Mouse (Mus musculus) MEL (cell line): ENCODE data around the gene Secisbp2l. TPM values are rescaled to one million over a fixed set of nuclear protein-coding genes. Genes with fewer than 3 reads are reported as not detected.

Source experiments
- DNase-seq: peaks from one replicate; pipeline ENCODE4 v3.0.0; 2011; ENCODE audit warnings: low read depth, low spot score
- H3K27ac ChIP-seq: 2 replicates; pipeline ENCODE4 v1.5.1; 2012; ENCODE audit warnings: low read depth, mild to moderate bottlenecking, control low read depth, low read length, moderate library complexity; ENCODE audit not compliant: control insufficient read depth
- H3K27me3 ChIP-seq, 2 experiments: fragments of 150-350 bp in 1 of 2; sonication (generic) in 1 of 2; 2 replicates each; pipeline ENCODE4 v1.6.1; 2012; ENCODE audit warnings: low read length in 2 of 2, mild to moderate bottlenecking in 2 of 2, improper control_type of control experiment in 1 of 2, moderate library complexity in 1 of 2; ENCODE audit not compliant: insufficient read depth in 2 of 2, control insufficient read depth in 1 of 2
- H3K36me3 ChIP-seq, 2 experiments: 2 replicates each; pipeline ENCODE4 v1.6.1; 2012 to 2014; ENCODE audit warnings: low read length in 2 of 2, improper control_type of control experiment in 1 of 2, inconsistent platforms in 1 of 2, mild to moderate bottlenecking in 1 of 2; ENCODE audit not compliant: insufficient read depth in 2 of 2, control insufficient read depth in 1 of 2
- H3K4me1 ChIP-seq, 2 experiments: fragments of 150-350 bp in 1 of 2; sonication (generic) in 1 of 2; 2 replicates each; pipeline ENCODE4 v1.6.1; 2012; ENCODE audit warnings: low read length in 2 of 2, improper control_type of control experiment in 1 of 2, mild to moderate bottlenecking in 1 of 2; ENCODE audit not compliant: insufficient read depth in 2 of 2, control insufficient read depth in 1 of 2
- H3K4me3 ChIP-seq, 2 experiments: fragments of 150-350 bp in 1 of 2; sonication (generic) in 1 of 2; 2 replicates each; pipeline ENCODE4 v1.5.1; 2012; ENCODE audit warnings: low read depth in 2 of 2, low read length in 2 of 2, mild to moderate bottlenecking in 2 of 2, moderate library complexity in 2 of 2, control low read depth in 1 of 2, improper control_type of control experiment in 1 of 2; ENCODE audit not compliant: control insufficient read depth in 1 of 2, insufficient read depth in 1 of 2
- H3K79me2 ChIP-seq: 2 replicates; pipeline ENCODE4 v1.6.1; 2012; ENCODE audit warnings: mild to moderate bottlenecking, low read length, moderate library complexity; ENCODE audit not compliant: control insufficient read depth, poor library complexity, insufficient read depth
- H3K9ac ChIP-seq: 2 replicates; pipeline ENCODE4 v1.6.1; 2012; ENCODE audit warnings: low read depth, mild to moderate bottlenecking, control low read depth, low read length, moderate library complexity; ENCODE audit not compliant: control insufficient read depth, poor library complexity, severe bottlenecking
- H3K9me3 ChIP-seq: fragments of 150-350 bp; sonication (generic); replicated peaks from 2 replicates; pipeline ENCODE4 v1.6.1; 2012; ENCODE audit warnings: mild to moderate bottlenecking, low read length, improper control_type of control experiment, moderate library complexity; ENCODE audit not compliant: insufficient read depth
- CTCF ChIP-seq, 3 experiments: IDR thresholded peaks in 2 of 3; conservative IDR thresholded peaks in 1 of 3; 2 replicates each; pipeline ENCODE4 v1.5.1; 2011 to 2012; ENCODE audit warnings: low read length in 3 of 3, low read depth in 2 of 3, mild to moderate bottlenecking in 2 of 3, improper control_type of control experiment in 1 of 3, inconsistent platforms in 1 of 3, mixed read lengths in 1 of 3, moderate library complexity in 1 of 3; ENCODE audit not compliant: control insufficient read depth in 1 of 3, insufficient read depth in 1 of 3, poor library complexity in 1 of 3, severe bottlenecking in 1 of 3
- KAT2A ChIP-seq: conservative IDR thresholded peaks from 2 replicates; pipeline ENCODE4 v1.6.1; 2012; ENCODE audit warnings: low read depth, low read length, improper control_type of control experiment, inconsistent platforms
- MAFK ChIP-seq: IDR thresholded peaks from 2 replicates; pipeline ENCODE4 v1.6.1; 2011; ENCODE audit warnings: low read depth, mild to moderate bottlenecking, low read length, improper control_type of control experiment, borderline replicate concordance
- MXI1 ChIP-seq: IDR thresholded peaks from 2 replicates; pipeline ENCODE4 v1.6.1; 2011; ENCODE audit warnings: mild to moderate bottlenecking, low read depth, low read length, improper control_type of control experiment
- NELFE ChIP-seq: IDR thresholded peaks from 2 replicates; pipeline ENCODE4 v1.6.1; 2011; ENCODE audit warnings: low read depth, low read length, improper control_type of control experiment
- NRF1 ChIP-seq: IDR thresholded peaks from 2 replicates; pipeline ENCODE4 v1.6.1; 2014; ENCODE audit warnings: low read depth, mild to moderate bottlenecking, inconsistent platforms, low read length, improper control_type of control experiment, moderate library complexity; ENCODE audit not compliant: poor library complexity, insufficient read depth, severe bottlenecking
- POLR2AphosphoS5 ChIP-seq: IDR thresholded peaks from 2 replicates; pipeline ENCODE4 v1.6.1; 2012; ENCODE audit warnings: low read depth, borderline replicate concordance, mild to moderate bottlenecking, inconsistent platforms, low read length, moderate library complexity, mixed read lengths
- RAD21 ChIP-seq: IDR thresholded peaks from 2 replicates; pipeline ENCODE4 v1.6.1; 2011; ENCODE audit warnings: mild to moderate bottlenecking, low read depth, low read length, improper control_type of control experiment
- SIN3A ChIP-seq: IDR thresholded peaks from 2 replicates; pipeline ENCODE4 v1.6.1; 2012; ENCODE audit warnings: low read length, improper control_type of control experiment, inconsistent platforms
- SMC3 ChIP-seq: IDR thresholded peaks from 2 replicates; pipeline ENCODE4 v1.6.1; 2011; ENCODE audit warnings: low read depth, low read length, improper control_type of control experiment
- UBTF ChIP-seq: IDR thresholded peaks from 2 replicates; pipeline ENCODE4 v1.6.1; 2012; ENCODE audit warnings: low read depth, mild to moderate bottlenecking, inconsistent platforms, low read length, improper control_type of control experiment, moderate library complexity, borderline replicate concordance; ENCODE audit not compliant: insufficient read depth
- USF1 ChIP-seq: IDR thresholded peaks from 2 replicates; pipeline ENCODE4 v1.6.1; 2014; ENCODE audit warnings: low read depth, mild to moderate bottlenecking, inconsistent platforms, low read length, improper control_type of control experiment, moderate library complexity
- ZC3H11A ChIP-seq: IDR thresholded peaks from 2 replicates; pipeline ENCODE4 v1.6.1; 2012; ENCODE audit warnings: low read depth, mild to moderate bottlenecking, inconsistent platforms, low read length, improper control_type of control experiment
- ZMIZ1 ChIP-seq: IDR thresholded peaks from 2 replicates; pipeline ENCODE4 v1.6.1; 2012; ENCODE audit warnings: low read depth, mild to moderate bottlenecking, inconsistent platforms, low read length, improper control_type of control experiment, moderate library complexity
- polyA plus RNA-seq, 2 experiments: library from polyadenylated mRNA; stranded (reverse) in 1 of 2; unstranded in 1 of 2; fragments of >175 nt in 1 of 2; fragments of >200 nt in 1 of 2; gene quantifications; 2 replicates each; pipeline versions ENCODE4 v1.2.1 to v1.2.4; 2012; ENCODE audit warnings: low replicate concordance in 2 of 2, low read depth in 1 of 2; ENCODE audit not compliant: insufficient read length in 2 of 2, insufficient read depth in 1 of 2, missing spikeins in 1 of 2
- total RNA-seq: library from RNA; depleted of rRNA; stranded (reverse); fragments of 300-350 nt; gene quantifications from 2 replicates; pipeline ENCODE4 v1.2.3, GENCODE M21; 2012

The Secisbp2l gene
- total and polyA plus RNA-seq, 3 experiments = 7.6 to 10.9 TPM; not detected in 1

DNA sequence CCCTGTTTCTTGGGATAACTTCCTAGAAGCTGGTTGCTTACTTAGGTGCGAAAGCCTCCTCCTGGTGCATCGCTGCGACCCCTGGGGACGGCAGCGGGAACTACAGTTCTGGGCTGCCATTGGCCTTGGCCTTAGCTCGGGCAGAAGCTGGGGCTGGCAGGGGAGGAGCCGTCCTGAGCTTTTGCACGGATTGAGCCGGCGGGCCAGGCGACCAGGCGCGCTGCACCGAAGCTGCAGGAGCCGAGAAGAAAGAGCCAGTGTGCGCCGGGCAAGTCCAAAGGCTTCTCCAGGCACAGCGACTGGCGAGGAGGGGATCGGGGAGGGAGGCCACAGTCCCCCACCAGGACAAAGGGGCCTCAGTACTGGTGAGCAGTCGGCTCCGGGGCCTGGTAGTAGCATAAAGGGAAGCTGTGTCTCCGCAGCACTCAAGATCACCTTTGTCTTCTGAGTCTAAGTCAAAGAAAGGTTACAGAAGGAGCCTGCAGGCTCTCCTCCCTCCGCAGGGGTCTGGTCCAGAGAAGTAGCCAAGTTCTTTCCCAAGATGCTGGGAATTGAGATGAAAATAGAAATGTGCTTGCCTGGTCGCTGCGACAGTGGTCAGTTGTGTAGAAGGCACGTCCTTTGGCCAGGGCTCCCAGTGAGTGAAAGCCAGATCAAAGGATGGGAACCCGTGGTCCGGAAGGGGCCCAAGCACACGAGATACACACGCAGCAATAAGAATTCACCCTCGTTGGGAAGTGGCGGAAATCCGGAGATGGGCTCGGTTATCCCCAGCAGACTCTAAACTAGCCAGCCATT, 50.7 kb downstream of the Secisbp2l start:
- Histone ChIP-seq H3K4me3 (no peak overlapping the region), H3K9ac (no peak overlapping the region)
- DNase-seq = peak; percentile 82

DNA sequence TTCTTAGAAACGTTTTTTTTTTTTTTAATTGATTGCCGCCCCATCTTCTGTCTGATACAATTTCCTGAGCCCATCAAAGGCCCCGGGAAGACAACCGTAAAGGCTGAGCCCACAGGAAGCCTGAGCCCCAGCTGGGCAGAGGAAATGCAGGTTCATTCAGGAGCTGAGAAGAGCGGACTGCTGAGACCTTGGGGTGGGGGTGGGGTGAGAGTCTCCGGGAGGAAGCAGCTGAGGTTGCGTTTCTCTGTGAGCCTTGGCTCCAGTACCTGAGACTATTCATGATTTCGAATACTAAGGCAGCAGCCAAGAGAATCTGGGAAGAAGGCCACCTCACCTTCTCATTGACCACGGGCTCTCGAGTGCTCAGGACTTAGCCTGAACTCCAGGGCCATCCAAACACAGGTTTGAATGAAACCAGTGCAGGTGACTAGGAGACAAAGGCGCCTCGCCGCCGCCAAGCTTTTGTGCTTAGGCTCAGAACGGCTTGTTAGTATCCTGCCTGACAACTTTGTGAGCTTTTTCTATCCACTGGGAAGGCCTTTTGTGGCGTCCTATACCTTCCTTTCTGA, 58.0 kb downstream of the Secisbp2l start:
- Histone ChIP-seq H3K79me2 (no peaks in the 10 kb centered on the region), H3K9ac (no peak overlapping the region), H3K4me3 (peak overlapping the region in 1 of 2 experiments; percentile 14; a peak in 1 of 4 replicates), H3K27ac (no peak overlapping the region), H3K27me3 (peaks cover 3 to 8% of the 10 kb centered on the region in 2 experiments; a peak in 3 of 4 replicates), H3K36me3 (no peaks in the 10 kb centered on the region), H3K4me1 (no peaks in the 10 kb centered on the region), H3K9me3 (no peaks in the 10 kb centered on the region)
- no peak for DNase-seq
- TF ChIP-seq KAT2A (no peak), NRF1 (no peak)

More for the DNA sequence above, 50.7 kb downstream of the Secisbp2l start:
- Histone ChIP-seq H3K27me3 (no peaks in the 10 kb centered on the region; a peak in 2 of 4 replicates), H3K27ac (no peak overlapping the region), H3K79me2 (no peaks in the 10 kb centered on the region), H3K4me1 (peaks cover 0 to 5% of the 10 kb centered on the region in 2 experiments; a peak in 1 of 4 replicates), H3K36me3 (no peaks in the 10 kb centered on the region), H3K9me3 (no peaks in the 10 kb centered on the region)
- peak; percentile 23; the same call in 1 of the 2 replicates for TF ChIP-seq SIN3A
- TF ChIP-seq CTCF (IDR thresholded peaks at IDR 0.05 in 2 of 3, conservative IDR thresholded peaks at IDR 0.05 in 1 of 3; ENCODE audit: control insufficient read depth in 1 of 3, insufficient read depth in 1 of 3, low read depth in 2 of 3, low read length in 3 of 3, poor library complexity in 1 of 3, severe bottlenecking in 1 of 3) = peak; percentile 75 to 87 (median 86)
- peak; percentile 96 for TF ChIP-seq SMC3
- peak; percentile 81 for TF ChIP-seq ZC3H11A
- peak; percentile 68 for TF ChIP-seq RAD21
- TF ChIP-seq MAFK = no peak

DNA sequence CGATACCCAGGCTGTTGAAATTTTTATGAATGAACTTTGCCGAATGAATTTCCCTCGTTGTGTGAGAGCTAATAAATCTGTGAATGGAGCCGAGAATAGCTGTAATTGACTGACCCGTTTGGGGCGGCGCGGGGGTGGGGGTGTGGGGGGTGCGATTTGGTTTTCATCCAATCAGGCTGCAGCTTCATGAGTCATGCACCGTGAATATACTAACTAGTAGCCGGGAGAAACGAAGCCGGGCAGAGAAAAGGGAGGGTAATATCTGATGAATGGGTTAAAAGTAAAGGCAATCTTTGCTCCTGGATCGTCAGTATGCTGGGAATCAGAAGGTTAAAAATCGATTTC, 58.6 kb downstream of the Secisbp2l start, which contains the start of gene Shc4:
Gene Shc4 (minus strand): TSS at position 63 of the 345 bp plus-strand sequence.
- TF ChIP-seq ZC3H11A (no peak), UBTF (no peak), MXI1 (no peak), POLR2AphosphoS5 (no peak), KAT2A (no peak), CTCF (IDR thresholded peaks at IDR 0.05 in 2 of 3, conservative IDR thresholded peaks at IDR 0.05 in 1 of 3; ENCODE audit: control insufficient read depth in 1 of 3, insufficient read depth in 1 of 3, low read depth in 2 of 3, low read length in 3 of 3, poor library complexity in 1 of 3, severe bottlenecking in 1 of 3) (no peak), ZMIZ1 (no peak), NELFE (no peak), SMC3 (no peak), USF1 (no peak)
- Histone ChIP-seq H3K79me2 (no peaks in the 10 kb centered on the region), H3K4me3 (peak within 1 kb of the TSS in 1 of 2 experiments; percentile 14; a peak in 1 of 4 replicates), H3K27me3 (peaks cover 3 to 8% of the 10 kb centered on the region in 2 experiments; a peak in 3 of 4 replicates), H3K27ac (no peak within 1 kb of the TSS), H3K9ac (no peak within 1 kb of the TSS), H3K36me3 (no peaks in the 10 kb centered on the region), H3K4me1 (no peaks in the 10 kb centered on the region), H3K9me3 (no peaks in the 10 kb centered on the region)
- DNase-seq = peak; percentile 43
